Mouse (Mus musculus) spleen, adult 2 months (tissue): ENCODE measurements around the gene Kank1. TPM values are rescaled to one million over a fixed set of nuclear protein-coding genes. Genes with fewer than 3 reads are reported as not detected.

Experiments
- DNase-seq, 2 experiments: peaks; one replicate each; pipeline versions ENCODE4 v3.0.0 to v3.0.0-alpha.2; 2012 to 2021; ENCODE audit warnings: low spot score in 2 of 2, low read depth in 1 of 2
- H3K27ac ChIP-seq: fragments of 200-500 bp; 2 replicates; pipeline ENCODE4 v1.5.1; 2012; ENCODE audit warnings: low read length, inconsistent platforms; ENCODE audit not compliant: insufficient read depth
- H3K27me3 ChIP-seq: fragments of 200-500 bp; 2 replicates; pipeline ENCODE4 v1.6.1; 2012; ENCODE audit warnings: mild to moderate bottlenecking, moderate library complexity, low read length, inconsistent platforms; ENCODE audit not compliant: control insufficient read depth, insufficient read depth
- H3K36me3 ChIP-seq: fragments of 200-500 bp; 2 replicates; pipeline ENCODE4 v1.6.1; 2012; ENCODE audit warnings: mild to moderate bottlenecking, low read length, inconsistent platforms; ENCODE audit not compliant: control insufficient read depth, insufficient read depth
- H3K4me1 ChIP-seq: fragments of 200-500 bp; 2 replicates; pipeline ENCODE4 v1.6.1; 2011; ENCODE audit warnings: inconsistent platforms; ENCODE audit not compliant: control insufficient read depth, insufficient read depth, insufficient read length
- H3K4me3 ChIP-seq: fragments of 200-500 bp; 2 replicates; pipeline ENCODE4 v1.5.1; 2011; ENCODE audit warnings: mild to moderate bottlenecking, inconsistent platforms; ENCODE audit not compliant: insufficient read depth, insufficient read length; ENCODE audit errors: extremely low read depth
- CTCF ChIP-seq: fragments of 200-500 bp; IDR thresholded peaks from 2 replicates; pipeline ENCODE4 v1.5.1; 2011; ENCODE audit warnings: mild to moderate bottlenecking, inconsistent platforms; ENCODE audit not compliant: insufficient read depth, insufficient read length, insufficient replicate concordance; ENCODE audit errors: extremely low read depth
- POLR2A ChIP-seq: fragments of 200-500 bp; IDR thresholded peaks from 2 replicates; pipeline ENCODE4 v1.6.1; 2011; ENCODE audit warnings: low read depth, low read length, inconsistent platforms
- WGBS: fragments of 180-500 bp; shearing (Covaris S2); methylation state at CpG from one replicate; pipeline ENCODE4 v1.1.7; 2018; 5-methylcytosine and 5-hydroxymethylcytosine counted together
- polyA plus RNA-seq: library from polyadenylated mRNA; depleted of rRNA; stranded (reverse); fragments of >200 nt; gene quantifications from 2 replicates; pipeline ENCODE4 v1.2.3, GENCODE M21; 2012

Gene Kank1
- polyA plus RNA-seq, 1 experiment, result 4.9 TPM

- H3K27me3 ChIP-seq, result no peaks in the 10 kb centered on the region
- 82% methylated on average over 6 of the region's 6 CpGs for WGBS
- H3K4me1 ChIP-seq, result peaks cover 6% of the 10 kb centered on the region; the same call in 1 of the 2 replicates
- H3K4me3 ChIP-seq, result no peak overlapping the region
- no peak for DNase-seq
- H3K36me3 ChIP-seq, result no peaks in the 10 kb centered on the region
- TF ChIP-seq POLR2A, result no peak
- TF ChIP-seq CTCF, result no peak
- H3K27ac ChIP-seq, result no peak overlapping the region
These were observed 107.6 kb downstream of the Kank1 start for GRCm38 (mm10) chr19:25344371-25344770.

GRCm38 (mm10) chr19:25345972-25346371, 109.2 kb downstream of the Kank1 start:
- Histone ChIP-seq H3K4me1 (peaks cover 3% of the 10 kb centered on the region; the same call in 1 of the 2 replicates), H3K36me3 (no peaks in the 10 kb centered on the region), H3K27ac (no peak overlapping the region), H3K4me3 (no peak overlapping the region), H3K27me3 (no peaks in the 10 kb centered on the region)
- WGBS, result 80% methylated on average over 5 of the region's 5 CpGs
- no peak for DNase-seq
- TF ChIP-seq POLR2A, result no peak
- no peak for TF ChIP-seq CTCF

GRCm38 (mm10) chr19:25347515-25347914, 110.7 kb downstream of the Kank1 start:
- Histone ChIP-seq H3K27me3 (no peaks in the 10 kb centered on the region), H3K4me1 (no peaks in the 10 kb centered on the region), H3K36me3 (no peaks in the 10 kb centered on the region), H3K27ac (no peak overlapping the region), H3K4me3 (no peak overlapping the region)
- DNase-seq, result no peak
- WGBS, result 65% methylated on average over 5 of the region's 5 CpGs
- TF ChIP-seq POLR2A (no peak), CTCF (no peak)

- no peaks in the 10 kb centered on the region for H3K4me1 ChIP-seq
- 86% methylated on average over 15 of the region's 15 CpGs for WGBS
These were observed 114.6 kb downstream of the Kank1 start for GRCm38 (mm10) chr19:25351257-25351955.

DNA sequence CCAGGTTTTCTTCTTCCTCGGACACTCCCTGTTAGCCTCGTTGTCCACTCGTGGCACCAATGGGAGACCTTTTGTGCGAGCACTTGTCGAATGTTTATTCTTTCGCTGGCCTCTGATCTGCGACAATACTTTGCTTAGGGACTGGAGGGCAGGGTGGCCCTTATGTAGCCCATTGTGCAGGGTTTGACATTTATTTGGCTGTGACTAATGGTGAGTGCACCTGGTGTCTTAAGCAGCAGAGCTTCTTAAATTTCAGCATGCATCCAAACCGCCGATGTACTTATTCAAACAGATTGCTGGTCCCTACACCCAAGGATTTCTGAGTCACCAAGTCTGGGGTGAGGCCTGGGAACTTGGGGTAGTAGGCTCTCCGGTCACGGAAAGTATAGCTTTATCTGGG, 120.3 kb downstream of the Kank1 start:
- Histone ChIP-seq H3K27me3 (no peaks in the 10 kb centered on the region), H3K27ac (no peak overlapping the region), H3K4me1 (no peaks in the 10 kb centered on the region), H3K4me3 (no peak overlapping the region), H3K36me3 (no peaks in the 10 kb centered on the region)
- DNase-seq, result no peak
- TF ChIP-seq CTCF (no peak), POLR2A (no peak)
- WGBS, result 91% methylated on average over 11 of the region's 11 CpGs

More at GRCm38 (mm10) chr19:25351257-25351955, 114.6 kb downstream of the Kank1 start:
- H3K27me3 ChIP-seq, result no peaks in the 10 kb centered on the region
- no peaks in the 10 kb centered on the region for H3K36me3 ChIP-seq
- DNase-seq, result no peak
- H3K4me3 ChIP-seq, result no peak overlapping the region
- no peak overlapping the region for H3K27ac ChIP-seq
- TF ChIP-seq POLR2A (no peak), CTCF (no peak)

- H3K36me3 ChIP-seq, result no peaks in the 10 kb centered on the region
- WGBS, result 46% methylated on average over 8 of the region's 8 CpGs
- no peaks in the 10 kb centered on the region for H3K27me3 ChIP-seq
- DNase-seq, result no peak
- H3K27ac ChIP-seq, result no peak overlapping the region
- no peaks in the 10 kb centered on the region for H3K4me1 ChIP-seq
- H3K4me3 ChIP-seq, result no peak overlapping the region
- TF ChIP-seq POLR2A (no peak), CTCF (no peak)
These were observed 121.8 kb downstream of the Kank1 start for GRCm38 (mm10) chr19:25358486-25359120.

GRCm38 (mm10) chr19:25360571-25361029, 123.8 kb downstream of the Kank1 start:
- Histone ChIP-seq H3K27me3 (no peaks in the 10 kb centered on the region), H3K27ac (no peak overlapping the region), H3K4me1 (no peaks in the 10 kb centered on the region), H3K36me3 (no peaks in the 10 kb centered on the region), H3K4me3 (no peak overlapping the region)
- DNase-seq, result no peak
- no peak for TF ChIP-seq POLR2A
- TF ChIP-seq CTCF, result no peak
- WGBS, result 2% methylated on average over 9 of the region's 9 CpGs
